Mouse (Mus musculus): ENCODE data around the gene Agbl4. TPM values are rescaled to one million over a fixed set of nuclear protein-coding genes. Genes with fewer than 3 reads are reported as not detected.

The Agbl4 gene
- polyA plus RNA-seq, 1 experiment, result 9.5 TPM

GRCm38 (mm10) chr4:111475374-111475971 lies 1078.0 kb downstream of the Agbl4 start:
- no peak for DNase-seq (ENCODE audit: extremely low spot score in 1 of 2, low spot score in 1 of 2)

GRCm38 (mm10) chr4:111477507-111477906 lies 1080.0 kb downstream of the Agbl4 start:
- no peak for DNase-seq (ENCODE audit: extremely low spot score in 1 of 2, low spot score in 1 of 2)

- DNase-seq (ENCODE audit: extremely low spot score in 1 of 2, low spot score in 1 of 2), result no peak
These were observed 1086.0 kb downstream of the Agbl4 start for GRCm38 (mm10) chr4:111483499-111483898.

GRCm38 (mm10) chr4:111485189-111485588 lies 1087.7 kb downstream of the Agbl4 start:
- no peak for DNase-seq (ENCODE audit: extremely low spot score in 1 of 2, low spot score in 1 of 2)

GRCm38 (mm10) chr4:111486187-111486586 lies 1088.7 kb downstream of the Agbl4 start:
- no peak for DNase-seq (ENCODE audit: extremely low spot score in 1 of 2, low spot score in 1 of 2)

- no peak for DNase-seq (ENCODE audit: extremely low spot score in 1 of 2, low spot score in 1 of 2)
These were observed 1089.9 kb downstream of the Agbl4 start for GRCm38 (mm10) chr4:111487233-111487843.

- no peak for DNase-seq (ENCODE audit: extremely low spot score in 1 of 2, low spot score in 1 of 2)
These were observed 1096.4 kb downstream of the Agbl4 start for GRCm38 (mm10) chr4:111493750-111494404.

- DNase-seq (ENCODE audit: extremely low spot score in 1 of 2, low spot score in 1 of 2), result peak; percentile 39 to 90
These were observed 1098.5 kb downstream of the Agbl4 start for GRCm38 (mm10) chr4:111495949-111496348.

GRCm38 (mm10) chr4:111498751-111499150 lies 1101.3 kb downstream of the Agbl4 start:
- peak; percentile 78 to 87 for DNase-seq (ENCODE audit: extremely low spot score in 1 of 2, low spot score in 1 of 2)

GRCm38 (mm10) chr4:111501441-111501840 lies 1104.0 kb downstream of the Agbl4 start:
- DNase-seq (ENCODE audit: extremely low spot score in 1 of 2, low spot score in 1 of 2), result no peak

GRCm38 (mm10) chr4:111502965-111503727 lies 1105.7 kb downstream of the Agbl4 start:
- no peak for DNase-seq (ENCODE audit: extremely low spot score in 1 of 2, low spot score in 1 of 2)

GRCm38 (mm10) chr4:111504952-111505351 lies 1107.5 kb downstream of the Agbl4 start:
- DNase-seq (ENCODE audit: extremely low spot score in 1 of 2, low spot score in 1 of 2), result no peak

GRCm38 (mm10) chr4:111510129-111510528 lies 1112.7 kb downstream of the Agbl4 start:
- no peak for DNase-seq (ENCODE audit: extremely low spot score in 1 of 2, low spot score in 1 of 2)

- no peak for DNase-seq (ENCODE audit: extremely low spot score in 1 of 2, low spot score in 1 of 2)
These were observed 1116.5 kb downstream of the Agbl4 start for GRCm38 (mm10) chr4:111513921-111514320.

- no peak for DNase-seq (ENCODE audit: extremely low spot score in 1 of 2, low spot score in 1 of 2)
These were observed 1118.7 kb downstream of the Agbl4 start for GRCm38 (mm10) chr4:111516136-111516535.

GRCm38 (mm10) chr4:111517063-111517792 lies 1119.8 kb downstream of the Agbl4 start:
- no peak for DNase-seq (ENCODE audit: extremely low spot score in 1 of 2, low spot score in 1 of 2)

GRCm38 (mm10) chr4:111518191-111518590 lies 1120.7 kb downstream of the Agbl4 start:
- no peak for DNase-seq (ENCODE audit: extremely low spot score in 1 of 2, low spot score in 1 of 2)

GRCm38 (mm10) chr4:111519267-111519666 lies 1121.8 kb downstream of the Agbl4 start:
- DNase-seq (ENCODE audit: extremely low spot score in 1 of 2, low spot score in 1 of 2), result no peak

- DNase-seq (ENCODE audit: extremely low spot score in 1 of 2, low spot score in 1 of 2), result no peak
These were observed 1122.5 kb downstream of the Agbl4 start for GRCm38 (mm10) chr4:111520006-111520405.

- DNase-seq (ENCODE audit: extremely low spot score in 1 of 2, low spot score in 1 of 2), result no peak
These were observed 1125.5 kb downstream of the Agbl4 start for GRCm38 (mm10) chr4:111522974-111523373.

GRCm38 (mm10) chr4:111528961-111529360 lies 1131.5 kb downstream of the Agbl4 start:
- DNase-seq (ENCODE audit: extremely low spot score in 1 of 2, low spot score in 1 of 2), result no peak

Measured in frontal cortex, adult 2 months (tissue).